Mouse (Mus musculus) small intestine, adult 10 weeks (tissue): ENCODE measurements around the gene Sfpq. TPM values are rescaled to one million over a fixed set of nuclear protein-coding genes. Genes with fewer than 3 reads are reported as not detected.

Experiments
- polyA plus RNA-seq: library from polyadenylated mRNA; stranded (reverse); fragments of 350-450 nt; fragmentation: Illumina TruSeq; extraction: RNeasy Lipid Tissue Mini Kit (QIAGEN cat#74804); gene quantifications from one replicate; pipeline ENCODE4 v1.2.3, GENCODE M21; 2014; ENCODE audit warnings: low replicate concordance

The Sfpq gene
- 315 TPM for polyA plus RNA-seq

DNA sequence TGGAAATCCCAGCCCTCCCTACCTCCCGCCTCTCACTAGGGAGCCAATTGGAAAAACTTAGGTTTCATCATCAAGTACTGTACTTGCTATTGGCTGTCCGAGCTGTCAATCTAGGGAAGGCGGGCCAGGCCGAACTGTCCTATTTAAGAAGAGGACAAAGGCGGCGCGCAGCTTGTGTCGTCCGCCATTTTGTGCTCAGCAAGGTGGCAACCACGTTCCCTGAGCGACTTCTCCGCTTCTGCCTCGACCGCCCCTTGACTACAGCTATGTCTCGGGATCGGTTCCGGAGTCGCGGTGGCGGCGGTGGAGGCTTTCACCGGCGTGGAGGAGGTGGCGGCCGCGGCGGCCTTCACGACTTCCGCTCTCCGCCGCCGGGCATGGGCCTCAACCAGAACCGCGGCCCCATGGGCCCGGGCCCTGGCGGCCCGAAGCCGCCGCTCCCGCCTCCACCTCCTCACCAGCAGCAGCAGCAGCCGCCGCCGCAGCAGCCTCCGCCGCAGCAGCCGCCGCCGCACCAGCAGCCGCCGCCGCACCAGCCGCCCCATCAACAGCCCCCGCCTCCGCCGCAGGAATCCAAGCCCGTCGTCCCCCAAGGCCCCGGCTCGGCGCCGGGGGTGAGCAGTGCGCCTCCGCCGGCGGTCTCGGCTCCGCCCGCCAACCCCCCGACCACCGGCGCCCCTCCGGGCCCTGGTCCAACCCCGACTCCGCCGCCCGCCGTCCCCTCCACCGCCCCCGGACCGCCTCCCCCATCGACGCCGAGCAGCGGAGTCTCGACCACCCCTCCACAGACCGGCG lies at the start of gene Sfpq:
Gene Sfpq (plus strand): TSS at position 174 of the 795 bp plus-strand sequence.

GRCm38 (mm10) chr4:127060585-127061290 lies 39.6 kb downstream of the Sfpq start, which contains the start of gene Zmym1:
Zmym1 (minus strand) TSS chr4:127061152.

GRCm38 (mm10) chr4:127076875-127077548 lies 55.9 kb downstream of the Sfpq start, which contains the start of gene Zmym6:
Zmym6 (plus strand) TSS chr4:127077383.

Other genes with a start within 250 kb of the Sfpq start
- gene Zmym4, start 53.2 kb upstream of the Sfpq start, polyA plus RNA-seq, result 11.4 TPM
- 13.1 TPM for gene Zmym1, start 39.8 kb downstream of the Sfpq start, polyA plus RNA-seq
- gene Zmym6, start 56.1 kb downstream of the Sfpq start, polyA plus RNA-seq, result 29.2 TPM
- 25.8 TPM for gene Tmem35b, start 102.4 kb downstream of the Sfpq start, polyA plus RNA-seq
- not detected for gene Dlgap3, start 147.9 kb downstream of the Sfpq start, polyA plus RNA-seq
- gene Smim12, start 222.5 kb downstream of the Sfpq start, polyA plus RNA-seq, result not detected